Mouse (Mus musculus) stomach, embryonic 16.5 days (tissue): Measurements from ENCODE around the gene Sord. TPM values are rescaled to one million over a fixed set of nuclear protein-coding genes. Genes with fewer than 3 reads are reported as not detected.

Experiments used
- ATAC-seq: fragments of 200-750 bp; cut with Nextera tagmentation; 2 replicates; pipeline ENCODE4 v1.8.0; 2017; ENCODE audit warnings: moderate number of reproducible peaks, moderate TSS enrichment; ENCODE audit not compliant: insufficient read depth, low FRiP score
- H3K27ac ChIP-seq: fragments of 300-500 bp; sonication (generic); 2 replicates; pipeline ENCODE4 v1.5.1; 2014; ENCODE audit warnings: low read length
- H3K27me3 ChIP-seq: fragments of 300-500 bp; sonication (generic); 2 replicates; pipeline ENCODE4 v1.6.1; 2014; ENCODE audit warnings: low read length, control low read depth, mixed read lengths; ENCODE audit not compliant: control insufficient read depth, insufficient read depth
- H3K36me3 ChIP-seq: fragments of 300-500 bp; sonication (generic); 2 replicates; pipeline ENCODE4 v1.6.1; 2014; ENCODE audit warnings: low read length; ENCODE audit not compliant: control insufficient read depth, insufficient read depth
- H3K4me1 ChIP-seq: fragments of 300-500 bp; sonication (generic); 2 replicates; pipeline ENCODE4 v1.6.1; 2014; ENCODE audit warnings: low read length, control low read depth, mixed read lengths; ENCODE audit not compliant: control insufficient read depth, insufficient read depth
- H3K4me2 ChIP-seq: fragments of 300-500 bp; sonication (generic); 2 replicates; pipeline ENCODE4 v1.6.1; 2014; ENCODE audit warnings: low read depth, low read length, mixed read lengths
- H3K4me3 ChIP-seq: fragments of 300-500 bp; sonication (generic); replicated peaks from 2 replicates; pipeline ENCODE4 v1.5.1; 2014; ENCODE audit warnings: mild to moderate bottlenecking, low read length
- H3K9ac ChIP-seq: fragments of 300-500 bp; sonication (generic); 2 replicates; pipeline ENCODE4 v1.6.1; 2014; ENCODE audit warnings: low read length
- H3K9me3 ChIP-seq: fragments of 300-500 bp; sonication (generic); replicated peaks from 2 replicates; pipeline ENCODE4 v1.6.1; 2016; ENCODE audit warnings: low read length, control low read depth; ENCODE audit not compliant: control insufficient read depth
- WGBS: fragments of 180-500 bp; shearing (Covaris S2); extraction: QIAGEN DNeasy Blood & Tissue Kit; methylation state at CpG from one replicate; pipeline ENCODE4 v1.1.7; 2014; 5-methylcytosine and 5-hydroxymethylcytosine counted together
- polyA plus RNA-seq: library from polyadenylated mRNA; unstranded; fragments of >200 nt; fragmentation: Nextera tagmentation; extraction: Ambion mirVana; gene quantifications from 2 replicates; pipeline ENCODE4 v1.2.1, GENCODE M21; 2015

Sord gene
- polyA plus RNA-seq, 1 experiment from 2014 or later, result 52.4 TPM

DNA sequence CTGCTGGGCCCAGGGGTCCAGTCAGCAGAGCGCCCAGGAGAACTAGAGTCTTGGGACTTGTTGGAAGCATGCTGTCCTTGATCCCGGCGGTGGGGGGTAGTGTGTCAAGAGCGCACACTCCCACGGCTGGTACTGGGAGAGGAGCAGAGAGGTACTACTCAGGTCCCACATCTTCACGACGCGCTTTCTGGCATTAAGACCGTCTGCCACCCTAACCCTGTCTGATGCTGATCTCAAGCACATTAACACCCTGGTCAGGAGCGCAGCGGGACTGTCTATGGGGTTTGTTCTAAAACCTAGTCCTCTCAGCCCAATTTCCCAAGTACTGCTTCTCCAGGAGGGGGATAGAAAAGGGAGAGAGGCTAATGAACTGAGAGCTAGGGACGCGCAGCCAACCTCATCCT is 63.5 kb downstream of the Sord start, which contains the start of gene Duox2:
Gene Duox2, minus strand, starts transcription at position 354 of the 404 bp plus-strand sequence.
- WGBS, result 4% methylated on average over 13 of the region's 13 CpGs

DNA sequence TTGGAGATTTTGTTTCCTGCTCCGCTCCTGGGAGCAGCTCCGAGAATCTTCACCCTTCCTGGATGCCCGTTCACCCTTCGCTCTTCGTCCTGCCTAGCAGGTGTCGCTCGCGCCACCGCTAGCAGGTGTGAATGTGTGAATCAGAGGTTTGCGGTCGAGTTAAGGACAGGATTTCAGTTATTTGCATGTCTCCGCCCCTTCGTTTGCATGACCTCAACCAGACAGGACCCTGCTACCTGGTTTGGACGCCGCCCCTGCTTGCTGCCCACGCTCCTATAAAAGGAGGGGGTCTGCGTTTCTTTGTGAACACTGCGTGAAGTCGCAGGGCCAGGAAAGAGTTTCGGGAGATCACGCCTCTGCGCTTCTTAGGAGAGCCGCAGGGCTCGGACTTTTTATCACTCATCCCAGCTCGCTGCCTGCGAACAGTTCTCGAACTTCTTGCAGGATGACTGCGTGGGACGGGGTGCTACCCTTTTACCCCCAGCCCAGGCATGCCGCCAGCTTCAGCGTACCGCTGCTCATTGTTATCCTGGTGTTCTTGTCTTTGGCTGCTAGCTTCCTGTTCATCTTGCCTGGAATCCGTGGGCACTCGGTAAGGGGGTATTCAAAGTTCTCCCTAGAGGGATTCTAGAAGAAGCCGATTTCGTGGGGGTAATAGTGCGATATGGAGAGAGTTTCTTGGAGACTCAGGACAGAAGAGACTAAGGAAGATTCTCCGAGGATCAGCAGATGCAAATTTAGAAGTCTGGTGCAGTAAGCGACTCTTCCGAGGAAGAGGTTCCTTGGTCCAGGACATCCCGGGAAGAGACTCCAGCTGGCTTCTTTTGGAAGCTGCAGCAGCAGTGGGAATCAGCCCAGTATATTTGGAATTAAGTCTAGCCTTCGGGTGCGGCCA is 64.3 kb downstream of the Sord start, which contains the start of gene Duoxa2:
Gene Duoxa2, plus strand, starts transcription at position 305 of the 895 bp plus-strand sequence.
- no peak within 1 kb of the TSS for H3K27ac ChIP-seq
- WGBS, result 1% methylated on average over 43 of the region's 43 CpGs
- H3K9ac ChIP-seq, result no peak within 1 kb of the TSS
- H3K36me3 ChIP-seq, result no peaks in the 10 kb centered on the region
- peak within 1 kb of the TSS; percentile 41 for H3K4me3 ChIP-seq
- H3K27me3 ChIP-seq, result peaks cover 76% of the 10 kb centered on the region
- H3K9me3 ChIP-seq, result no peaks in the 10 kb centered on the region
- H3K4me2 ChIP-seq, result peak within 1 kb of the TSS; percentile 64
- no peak for ATAC-seq
- H3K4me1 ChIP-seq, result peaks cover 12% of the 10 kb centered on the region

More for the DNA sequence above, 63.5 kb downstream of the Sord start, which contains the start of gene Duox2:
- peaks cover 12% of the 10 kb centered on the region for H3K4me1 ChIP-seq
- H3K27ac ChIP-seq, result no peak within 1 kb of the TSS
- no peak within 1 kb of the TSS for H3K9ac ChIP-seq
- H3K27me3 ChIP-seq, result peaks cover 76% of the 10 kb centered on the region
- peak within 1 kb of the TSS; percentile 64 for H3K4me2 ChIP-seq
- no peaks in the 10 kb centered on the region for H3K36me3 ChIP-seq
- no peaks in the 10 kb centered on the region for H3K9me3 ChIP-seq
- H3K4me3 ChIP-seq, result peak within 1 kb of the TSS; percentile 41
- no peak for ATAC-seq

DNA sequence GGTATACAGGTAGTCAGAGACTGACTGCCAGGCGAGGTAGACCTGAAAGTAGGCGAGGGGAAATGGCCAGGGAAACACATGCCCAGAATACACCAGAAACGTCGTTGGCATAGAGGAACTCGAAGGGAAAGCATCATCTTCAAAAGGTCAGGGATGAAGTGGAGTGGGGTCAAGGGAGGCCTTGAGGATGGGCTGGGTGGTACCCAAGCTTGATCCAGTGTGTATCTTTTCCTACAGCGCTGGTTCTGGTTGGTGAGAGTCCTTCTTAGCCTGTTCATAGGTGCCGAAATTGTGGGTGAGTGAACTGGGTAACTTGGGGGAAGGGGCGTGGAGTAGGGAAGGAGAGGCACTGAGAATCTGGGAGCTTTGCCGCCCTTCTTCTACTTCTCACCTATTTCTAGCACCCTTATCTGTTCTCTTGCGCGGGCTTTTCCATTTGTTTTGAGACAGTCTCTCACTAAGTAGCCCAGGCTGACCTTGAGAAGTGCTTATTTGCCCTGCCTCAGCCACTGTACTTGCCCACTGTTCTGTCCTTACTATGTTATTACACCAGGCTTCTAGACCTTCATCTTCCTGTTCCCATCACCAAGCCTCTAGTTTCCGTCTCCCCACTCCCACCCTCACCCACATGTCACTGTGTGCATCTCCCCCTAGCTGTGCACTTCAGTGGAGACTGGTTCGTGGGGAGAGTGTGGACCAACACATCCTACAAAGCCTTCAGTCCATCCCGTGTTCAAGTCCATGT is 65.5 kb downstream of the Sord start:
- Histone ChIP-seq H3K4me2 (no peak overlapping the region), H3K27me3 (peaks cover 70% of the 10 kb centered on the region), H3K4me1 (peaks cover 12% of the 10 kb centered on the region), H3K27ac (no peak overlapping the region), H3K4me3 (no peak overlapping the region), H3K9ac (no peak overlapping the region), H3K9me3 (no peaks in the 10 kb centered on the region), H3K36me3 (no peaks in the 10 kb centered on the region)
- no peak for ATAC-seq
- WGBS, result 14% methylated on average over 14 of the region's 14 CpGs

DNA sequence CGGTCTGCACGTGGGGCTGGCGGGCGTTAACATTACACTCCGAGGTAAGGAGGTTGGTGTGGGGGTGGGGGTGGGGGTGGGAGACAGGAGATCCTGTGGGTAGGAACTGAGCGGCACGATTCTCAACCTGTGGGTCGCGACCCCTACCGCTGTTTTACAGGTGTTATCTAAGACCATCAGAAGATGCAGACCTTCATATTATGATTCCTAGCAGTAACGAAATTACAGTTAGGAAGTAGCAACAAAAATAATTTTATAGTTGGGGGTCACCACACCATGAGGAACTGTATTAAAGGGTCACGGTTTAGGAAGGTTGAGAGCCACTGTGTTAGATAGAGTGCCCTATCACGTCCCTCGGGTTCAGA is 66.1 kb downstream of the Sord start:
- Histone ChIP-seq H3K4me2 (peak overlapping the region; percentile 69), H3K27ac (no peak overlapping the region), H3K36me3 (no peaks in the 10 kb centered on the region), H3K9ac (no peak overlapping the region), H3K4me3 (peak overlapping the region; percentile 36; the same call in 1 of the 2 replicates), H3K9me3 (no peaks in the 10 kb centered on the region), H3K27me3 (peaks cover 67% of the 10 kb centered on the region), H3K4me1 (peaks cover 12% of the 10 kb centered on the region)
- no peak for ATAC-seq
- WGBS, result 6% methylated on average over 14 of the region's 14 CpGs

DNA sequence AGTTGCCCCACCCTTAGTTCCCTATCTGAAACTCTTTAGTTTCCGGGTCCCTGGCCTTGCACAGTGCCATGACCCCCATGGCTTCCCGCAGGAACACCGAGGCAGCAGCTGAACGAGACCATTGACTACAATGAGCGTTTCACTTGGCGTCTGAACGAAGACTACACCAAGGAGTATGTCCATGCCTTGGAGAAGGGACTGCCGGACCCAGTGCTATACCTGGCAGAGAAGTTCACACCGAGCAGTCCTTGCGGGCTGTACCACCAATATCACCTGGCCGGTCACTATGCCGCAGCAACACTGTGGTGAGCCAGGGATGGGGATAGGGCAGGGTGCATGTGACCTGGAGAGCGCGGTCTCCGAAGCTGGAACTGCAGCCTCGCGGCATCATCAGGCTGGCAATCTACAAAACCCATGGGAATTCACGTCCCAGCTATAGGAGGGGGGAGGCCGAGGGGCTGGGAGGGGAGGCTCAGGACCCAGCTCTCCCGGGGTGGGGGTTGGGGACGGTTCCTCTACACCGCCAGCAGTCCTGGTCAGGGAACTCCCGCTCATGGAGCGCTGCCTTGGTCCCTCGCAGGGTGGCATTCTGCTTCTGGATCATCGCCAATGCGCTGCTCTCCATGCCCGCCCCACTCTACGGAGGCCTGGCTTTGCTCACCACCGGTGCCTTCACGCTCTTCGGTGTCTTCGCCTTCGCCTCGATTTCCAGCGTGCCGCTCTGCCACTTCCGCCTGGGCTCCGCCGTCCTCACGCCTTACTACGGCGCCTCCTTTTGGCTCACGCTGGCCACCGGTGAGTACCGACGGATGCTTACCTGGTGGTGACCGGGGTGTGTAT is 66.8 kb downstream of the Sord start:
- H3K36me3 ChIP-seq, result no peaks in the 10 kb centered on the region
- H3K4me1 ChIP-seq, result peaks cover 16% of the 10 kb centered on the region
- ATAC-seq, result 0 out of 2 replicates have a peak, but pooled peaks have one; percentile 17
- WGBS, result 2% methylated on average over 48 of the region's 48 CpGs
- peak overlapping the region; percentile 60 for H3K9ac ChIP-seq
- no peaks in the 10 kb centered on the region for H3K9me3 ChIP-seq
- no peak overlapping the region for H3K27ac ChIP-seq
- peak overlapping the region; percentile 36 for H3K4me3 ChIP-seq
- peak overlapping the region; percentile 69 for H3K4me2 ChIP-seq
- peaks cover 70% of the 10 kb centered on the region for H3K27me3 ChIP-seq

DNA sequence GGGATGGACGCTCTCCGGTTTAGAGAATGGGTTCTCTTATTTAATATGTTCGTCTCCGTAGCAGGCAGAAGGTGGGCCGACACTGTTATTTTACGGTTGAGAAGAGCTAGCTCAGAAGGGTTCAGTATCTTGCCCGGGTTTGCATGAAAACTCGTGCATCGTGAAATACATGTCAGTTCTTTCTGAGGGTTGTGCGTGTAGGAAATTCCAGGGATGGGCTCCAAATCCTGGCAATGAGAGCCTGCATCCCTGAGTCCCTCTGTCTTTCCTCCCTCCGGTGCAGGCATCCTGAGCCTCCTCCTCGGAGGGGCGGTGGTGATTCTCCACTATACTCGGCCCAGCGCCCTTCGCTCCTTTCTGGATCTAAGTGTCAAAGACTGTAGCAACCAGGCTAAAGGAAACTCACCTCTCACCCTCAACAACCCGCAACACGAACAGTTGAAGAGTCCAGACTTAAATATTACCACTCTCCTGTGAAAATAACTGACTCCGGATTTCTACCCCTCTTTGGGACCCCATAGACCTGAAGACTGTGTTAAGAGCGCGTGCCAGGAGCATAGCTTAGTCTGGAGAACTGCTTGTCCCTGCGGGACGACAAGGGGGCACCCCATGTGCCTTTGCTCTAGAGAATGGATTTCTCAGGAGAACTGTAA is 67.5 kb downstream of the Sord start:
- Histone ChIP-seq H3K9me3 (no peaks in the 10 kb centered on the region), H3K4me2 (peak overlapping the region; percentile 69), H3K27ac (no peak overlapping the region), H3K4me1 (peaks cover 16% of the 10 kb centered on the region), H3K36me3 (no peaks in the 10 kb centered on the region), H3K27me3 (peaks cover 71% of the 10 kb centered on the region), H3K9ac (peak overlapping the region; percentile 60; the same call in 1 of the 2 replicates), H3K4me3 (peak overlapping the region; percentile 36)
- ATAC-seq, result no peak
- 10% methylated on average over 23 of the region's 23 CpGs for WGBS

DNA sequence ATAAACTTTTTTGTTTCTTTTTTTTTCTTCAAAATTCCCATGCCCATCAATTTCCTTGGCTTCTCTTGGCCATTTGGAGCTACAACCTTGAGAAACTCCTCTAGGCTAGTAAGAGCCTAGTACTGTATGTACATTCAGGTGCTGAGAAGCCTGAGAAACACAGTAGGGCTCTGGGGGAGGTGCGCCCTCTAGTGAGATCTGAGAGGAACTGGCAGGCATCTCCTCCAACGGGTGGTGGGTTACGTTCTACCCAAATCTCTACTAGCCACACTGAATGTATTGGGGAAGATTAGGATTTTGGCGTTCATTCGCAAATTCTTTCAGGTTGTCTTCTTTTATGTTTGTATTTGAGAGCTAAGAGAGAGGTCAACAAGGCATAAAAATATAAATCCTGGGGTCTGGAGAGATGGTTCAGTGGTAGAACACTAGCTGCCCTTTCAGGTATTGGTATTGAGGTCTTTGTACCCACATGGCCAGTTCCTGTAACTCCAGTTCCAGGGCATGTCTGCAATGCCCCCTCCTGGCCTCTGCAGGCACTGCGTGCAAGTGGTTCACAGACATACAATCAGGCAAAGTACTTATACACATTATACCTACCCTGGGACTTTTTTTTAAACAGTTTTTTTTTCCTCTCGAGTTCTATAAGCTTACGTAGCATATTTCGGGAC is 68.2 kb downstream of the Sord start:
- Histone ChIP-seq H3K4me2 (no peak overlapping the region), H3K4me3 (no peak overlapping the region), H3K27ac (no peak overlapping the region), H3K9me3 (no peaks in the 10 kb centered on the region), H3K27me3 (peaks cover 64% of the 10 kb centered on the region), H3K9ac (no peak overlapping the region), H3K36me3 (no peaks in the 10 kb centered on the region), H3K4me1 (peaks cover 16% of the 10 kb centered on the region)
- no peak for ATAC-seq
- 10% methylated on average over 9 of the region's 9 CpGs for WGBS

DNA sequence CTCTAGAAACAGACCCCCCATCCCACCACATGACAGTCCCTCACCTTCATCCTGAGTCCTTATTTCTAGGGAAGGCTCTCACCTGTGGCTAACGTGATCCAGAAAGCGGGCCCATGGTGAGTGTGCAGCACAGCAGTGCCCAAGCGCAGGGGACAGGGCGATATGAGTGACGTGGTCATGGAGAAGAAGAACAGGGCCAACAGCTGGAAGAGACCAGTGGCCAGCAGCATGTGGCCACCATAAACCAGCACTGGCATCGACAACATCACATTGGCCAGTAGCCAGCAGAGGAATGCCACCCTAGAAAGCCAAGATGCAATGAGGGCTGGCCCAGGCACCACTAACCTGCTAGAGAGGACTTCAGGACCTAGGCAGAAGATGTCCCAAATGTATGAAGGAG is 70.0 kb downstream of the Sord start:
- Histone ChIP-seq H3K4me2 (no peak overlapping the region), H3K4me3 (no peak overlapping the region), H3K9ac (no peak overlapping the region), H3K36me3 (no peaks in the 10 kb centered on the region), H3K9me3 (no peaks in the 10 kb centered on the region), H3K4me1 (peaks cover 13% of the 10 kb centered on the region), H3K27ac (no peak overlapping the region), H3K27me3 (peaks cover 53% of the 10 kb centered on the region)
- WGBS, result 89% methylated on average over 6 of the region's 6 CpGs
- no peak for ATAC-seq
